Mouse (Mus musculus): ENCODE data around the gene Vmn1r229. TPM values are rescaled to one million over a fixed set of nuclear protein-coding genes. Genes with fewer than 3 reads are reported as not detected.

The Vmn1r229 gene
- total RNA-seq (2021), result not detected
- long read RNA-seq, experiment 1, result 0 reads
- long read RNA-seq, experiment 2, result 0 reads

DNA sequence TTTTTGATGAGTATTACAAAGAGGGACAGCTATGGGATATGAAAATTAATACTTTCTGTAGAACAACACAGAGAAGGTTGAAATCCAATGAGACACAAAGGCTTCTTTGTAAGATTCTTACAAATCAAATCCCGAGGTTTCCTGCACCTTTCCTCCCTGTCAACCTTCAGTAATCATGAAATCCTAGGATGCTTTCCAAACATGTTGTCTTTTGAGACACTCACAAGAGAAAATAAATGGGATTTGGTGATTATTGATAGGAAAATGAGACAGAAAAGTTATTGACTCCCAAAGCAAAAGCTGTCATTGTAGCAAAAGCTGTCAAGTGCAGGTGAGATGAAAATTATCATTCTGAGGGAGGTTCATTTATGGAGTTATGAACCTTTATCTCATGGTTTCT, at the start of gene Vmn1r229:
Gene Vmn1r229 (plus strand): TSS at position 301 of the 400 bp plus-strand sequence.
- intact Hi-C loops (cut with DNase I), result no loop called here
- DNase-seq, result no peak

DNA sequence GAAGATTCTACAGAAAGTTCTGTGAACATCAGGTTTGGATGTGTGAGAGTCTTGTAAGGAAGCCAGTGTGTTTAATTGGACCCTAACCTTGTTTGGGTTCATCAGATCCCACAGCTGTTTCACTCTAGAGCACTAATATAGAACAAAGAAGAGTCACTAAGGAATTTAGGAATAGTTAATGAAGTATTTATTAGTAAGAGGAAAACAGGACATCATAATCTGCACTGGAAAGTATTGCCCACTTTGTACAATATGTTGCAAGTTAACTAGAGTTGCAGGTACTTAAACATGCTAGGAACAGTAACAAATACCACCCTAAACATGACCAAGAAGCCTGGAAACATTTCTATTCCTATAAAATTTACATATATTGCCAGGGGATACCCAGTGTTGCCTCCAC, 25.3 kb upstream of the Vmn1r229 start, which contains the start of gene Vmn1r228:
Gene Vmn1r228 (minus strand): TSS at position 101 of the 400 bp plus-strand sequence.
- intact Hi-C loops (cut with DNase I), result no loop called here

DNA sequence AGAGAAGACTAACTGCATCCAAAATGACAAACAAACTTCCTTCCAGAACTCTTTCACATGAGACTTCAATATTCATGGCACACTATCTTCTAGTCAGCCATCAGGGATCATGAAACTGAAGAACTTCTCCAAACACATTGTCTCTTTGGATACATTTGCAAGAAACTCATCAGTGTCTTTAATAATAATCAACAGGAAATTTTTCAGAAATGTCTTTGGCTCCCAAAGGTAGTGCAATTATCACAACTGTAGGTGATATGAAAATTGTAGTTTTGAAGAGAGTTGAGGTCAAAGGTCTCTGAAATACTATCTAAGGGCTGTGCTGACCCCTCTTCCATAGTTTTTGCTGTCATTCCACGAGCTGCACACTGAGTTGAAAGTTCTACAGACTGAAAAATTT, 28.8 kb downstream of the Vmn1r229 start, which contains the start of gene Vmn1r230:
Gene Vmn1r230 (plus strand): TSS at position 301 of the 400 bp plus-strand sequence.
- intact Hi-C loops (cut with DNase I), result no loop called here
- no peak for DNase-seq

More for the DNA sequence above, 25.3 kb upstream of the Vmn1r229 start, which contains the start of gene Vmn1r228:
- no peak for DNase-seq

Other genes with a start within 250 kb of the Vmn1r229 start
- not detected for gene Vmn2r109, start 246.8 kb upstream of the Vmn1r229 start, total RNA-seq (2021)
- not detected for gene Vmn2r110, start 215.1 kb upstream of the Vmn1r229 start, total RNA-seq (2021)
- not detected for gene Fpr-rs3, start 186.7 kb upstream of the Vmn1r229 start, total RNA-seq (2021)
- not detected for gene Vmn1r226, start 128.7 kb upstream of the Vmn1r229 start, total RNA-seq (2021)
- not detected for gene Vmn1r227, start 81.7 kb upstream of the Vmn1r229 start, total RNA-seq (2021)
- not detected for gene Vmn1r228, start 25.4 kb upstream of the Vmn1r229 start, total RNA-seq (2021)
- gene Vmn1r230, start 28.9 kb downstream of the Vmn1r229 start, total RNA-seq (2021), result not detected
- not detected for gene Vmn1r231, start 93.5 kb downstream of the Vmn1r229 start, total RNA-seq (2021)
- gene Vmn1r232, start 108.2 kb downstream of the Vmn1r229 start, total RNA-seq (2021), result not detected
- 10 to 100 TPM; 85.5 to 94.7 TPM for gene Ppp2r1a, start 133.8 kb downstream of the Vmn1r229 start, total RNA-seq (2021)
- not detected for gene Vmn1r233, start 184.9 kb downstream of the Vmn1r229 start, total RNA-seq (2021)
- 1 to 10 TPM; 4.2 to 5.1 TPM for gene Zfp160, start 197.3 kb downstream of the Vmn1r229 start, total RNA-seq (2021)

All from gastrocnemius, postnatal 36 days (tissue).